Mouse (Mus musculus): ENCODE data around the gene Lef1. TPM values are rescaled to one million over a fixed set of nuclear protein-coding genes. Genes with fewer than 3 reads are reported as not detected.

Gene Lef1
- polyA plus RNA-seq, 1 experiment from 2014 or later, result 29.3 TPM

GRCm38 (mm10) chr3:131089721-131090120 lies 20.6 kb upstream of the Lef1 start:
- peaks cover 27% of the 10 kb centered on the region for H3K4me1 ChIP-seq
- peak; percentile 80 for DNase-seq (ENCODE audit: low spot score)
- no peak overlapping the region for H3K4me3 ChIP-seq
- WGBS, result 24% methylated on average over 3 of the region's 3 CpGs
- no peaks in the 10 kb centered on the region for H3K36me3 ChIP-seq
- no peaks in the 10 kb centered on the region for H3K9me3 ChIP-seq
- H3K27me3 ChIP-seq (ENCODE audit: insufficient read depth, poor library complexity, severe bottlenecking), result peaks cover 10% of the 10 kb centered on the region; the same call in 1 of the 2 replicates
- peak overlapping the region; percentile 43 for H3K27ac ChIP-seq

GRCm38 (mm10) chr3:131092113-131092512 lies 18.2 kb upstream of the Lef1 start:
- WGBS, result 33% methylated on average over 6 of the region's 6 CpGs

GRCm38 (mm10) chr3:131093736-131094135 lies 16.5 kb upstream of the Lef1 start:
- Histone ChIP-seq H3K4me3 (no peak overlapping the region), H3K27me3 (ENCODE audit: insufficient read depth, poor library complexity, severe bottlenecking) (no peaks in the 10 kb centered on the region), H3K9me3 (no peaks in the 10 kb centered on the region), H3K36me3 (no peaks in the 10 kb centered on the region), H3K4me1 (peaks cover 20% of the 10 kb centered on the region), H3K27ac (no peak overlapping the region)
- 78% methylated on average over 12 of the region's 12 CpGs for WGBS
- no peak for DNase-seq (ENCODE audit: low spot score)

More at GRCm38 (mm10) chr3:131092113-131092512, 18.2 kb upstream of the Lef1 start:
- Histone ChIP-seq H3K36me3 (no peaks in the 10 kb centered on the region), H3K4me3 (no peak overlapping the region), H3K27ac (no peak overlapping the region), H3K4me1 (peaks cover 20% of the 10 kb centered on the region), H3K27me3 (ENCODE audit: insufficient read depth, poor library complexity, severe bottlenecking) (peaks cover 3% of the 10 kb centered on the region; the same call in 1 of the 2 replicates), H3K9me3 (no peaks in the 10 kb centered on the region)
- no peak for DNase-seq (ENCODE audit: low spot score)

- WGBS, result 91% methylated on average over 4 of the region's 4 CpGs
- no peaks in the 10 kb centered on the region for H3K9me3 ChIP-seq
- H3K4me1 ChIP-seq, result peaks cover 13% of the 10 kb centered on the region
- no peaks in the 10 kb centered on the region for H3K36me3 ChIP-seq
- no peak overlapping the region for H3K4me3 ChIP-seq
- no peak overlapping the region for H3K27ac ChIP-seq
- no peak for DNase-seq (ENCODE audit: low spot score)
- H3K27me3 ChIP-seq (ENCODE audit: insufficient read depth, poor library complexity, severe bottlenecking), result no peaks in the 10 kb centered on the region
Measured at GRCm38 (mm10) chr3:131096105-131096504, 14.2 kb upstream of the Lef1 start.

GRCm38 (mm10) chr3:131102191-131102774 lies 8.0 kb upstream of the Lef1 start:
- H3K4me3 ChIP-seq, result no peak overlapping the region
- no peak for DNase-seq (ENCODE audit: low spot score)
- 0 out of 2 replicates have a peak overlapping the region, but pooled peaks have one; percentile 10 for H3K27ac ChIP-seq
- H3K36me3 ChIP-seq, result no peaks in the 10 kb centered on the region
- no peaks in the 10 kb centered on the region for H3K9me3 ChIP-seq
- peaks cover 13% of the 10 kb centered on the region for H3K4me1 ChIP-seq
- WGBS, result 39% methylated on average over 13 of the region's 13 CpGs
- peaks cover 32% of the 10 kb centered on the region; the same call in 1 of the 2 replicates for H3K27me3 ChIP-seq (ENCODE audit: insufficient read depth, poor library complexity, severe bottlenecking)

- peaks cover 52% of the 10 kb centered on the region for H3K27me3 ChIP-seq (ENCODE audit: insufficient read depth, poor library complexity, severe bottlenecking)
- peaks cover 33% of the 10 kb centered on the region for H3K4me1 ChIP-seq
- no peaks in the 10 kb centered on the region for H3K36me3 ChIP-seq
- DNase-seq (ENCODE audit: low spot score), result no peak
- peak overlapping the region; percentile 87 for H3K27ac ChIP-seq
- WGBS, result 56% methylated on average over 8 of the region's 8 CpGs
- H3K9me3 ChIP-seq, result no peaks in the 10 kb centered on the region
- H3K4me3 ChIP-seq, result peak overlapping the region; percentile 62; the same call in 1 of the 2 replicates
Measured at GRCm38 (mm10) chr3:131105362-131105761, 4.9 kb upstream of the Lef1 start.

GRCm38 (mm10) chr3:131105940-131106401 lies 4.3 kb upstream of the Lef1 start:
- H3K27me3 ChIP-seq (ENCODE audit: insufficient read depth, poor library complexity, severe bottlenecking), result peaks cover 52% of the 10 kb centered on the region
- no peak for DNase-seq (ENCODE audit: low spot score)
- H3K27ac ChIP-seq, result peak overlapping the region; percentile 87
- H3K4me1 ChIP-seq, result peaks cover 39% of the 10 kb centered on the region
- H3K4me3 ChIP-seq, result peak overlapping the region; percentile 62
- under 1% methylated on average over 36 of the region's 36 CpGs for WGBS
- H3K9me3 ChIP-seq, result no peaks in the 10 kb centered on the region
- H3K36me3 ChIP-seq, result no peaks in the 10 kb centered on the region

- Histone ChIP-seq H3K4me3 (peak overlapping the region; percentile 62), H3K27ac (peak overlapping the region; percentile 87), H3K4me1 (peaks cover 46% of the 10 kb centered on the region), H3K9me3 (no peaks in the 10 kb centered on the region), H3K27me3 (ENCODE audit: insufficient read depth, poor library complexity, severe bottlenecking) (peaks cover 52% of the 10 kb centered on the region), H3K36me3 (no peaks in the 10 kb centered on the region)
- no peak for DNase-seq (ENCODE audit: low spot score)
- WGBS, result under 1% methylated on average over 45 of the region's 45 CpGs
Measured at GRCm38 (mm10) chr3:131106451-131107291, 3.6 kb upstream of the Lef1 start.

GRCm38 (mm10) chr3:131107301-131108093 lies 2.8 kb upstream of the Lef1 start:
- no peak for DNase-seq (ENCODE audit: low spot score)
- H3K4me1 ChIP-seq, result peaks cover 52% of the 10 kb centered on the region
- under 1% methylated on average over 34 of the region's 34 CpGs for WGBS
- H3K9me3 ChIP-seq, result no peaks in the 10 kb centered on the region
- H3K27ac ChIP-seq, result peak overlapping the region; percentile 87
- no peaks in the 10 kb centered on the region for H3K36me3 ChIP-seq
- peak overlapping the region; percentile 62 for H3K4me3 ChIP-seq
- peaks cover 52% of the 10 kb centered on the region for H3K27me3 ChIP-seq (ENCODE audit: insufficient read depth, poor library complexity, severe bottlenecking)

- Histone ChIP-seq H3K27me3 (ENCODE audit: insufficient read depth, poor library complexity, severe bottlenecking) (peaks cover 46% of the 10 kb centered on the region), H3K36me3 (no peaks in the 10 kb centered on the region), H3K9me3 (no peaks in the 10 kb centered on the region), H3K4me1 (peaks cover 56% of the 10 kb centered on the region), H3K4me3 (peak overlapping the region; percentile 62), H3K27ac (no peak overlapping the region)
- no peak for DNase-seq (ENCODE audit: low spot score)
- WGBS, result 2% methylated on average over 9 of the region's 9 CpGs
Measured at GRCm38 (mm10) chr3:131108094-131108653, 2.1 kb upstream of the Lef1 start.

GRCm38 (mm10) chr3:131109066-131109685 lies 1.1 kb upstream of the Lef1 start:
- 0 out of 2 replicates have a peak overlapping the region, but pooled peaks have one; percentile 94 for H3K27ac ChIP-seq
- peaks cover 38% of the 10 kb centered on the region for H3K27me3 ChIP-seq (ENCODE audit: insufficient read depth, poor library complexity, severe bottlenecking)
- H3K4me3 ChIP-seq, result peak overlapping the region; percentile 84
- no peaks in the 10 kb centered on the region for H3K36me3 ChIP-seq
- H3K9me3 ChIP-seq, result no peaks in the 10 kb centered on the region
- no peak for DNase-seq (ENCODE audit: low spot score)
- 1% methylated on average over 15 of the region's 15 CpGs for WGBS
- H3K4me1 ChIP-seq, result peaks cover 57% of the 10 kb centered on the region

GRCm38 (mm10) chr3:131109686-131110070 lies 593 bp upstream of the Lef1 start:
- Histone ChIP-seq H3K9me3 (no peaks in the 10 kb centered on the region), H3K4me3 (peak overlapping the region; percentile 84), H3K36me3 (no peaks in the 10 kb centered on the region), H3K27ac (peak overlapping the region; percentile 94), H3K4me1 (peaks cover 57% of the 10 kb centered on the region), H3K27me3 (ENCODE audit: insufficient read depth, poor library complexity, severe bottlenecking) (peaks cover 38% of the 10 kb centered on the region)
- WGBS, result 1% methylated on average over 14 of the region's 14 CpGs
- DNase-seq (ENCODE audit: low spot score), result peak; percentile 76

Measured in heart, embryonic 10.5 days (tissue).